Mouse (Mus musculus) kidney, postnatal 14 days (tissue): ENCODE data around the gene St8sia6.

Experiments
- DNase-seq: peaks from one replicate; pipeline ENCODE4 v3.0.0; 2022; ENCODE audit warnings: mixed read lengths

Gene St8sia6

GRCm38 (mm10) chr2:13603093-13603492, 190.8 kb downstream of the St8sia6 start:
- DNase-seq, result no peak
